Mouse (Mus musculus): ENCODE measurements around the gene Stat3.

Gene Stat3

GRCm38 (mm10) chr11:100964180-100964579, 24.8 kb upstream of the Stat3 start:
- no peak for DNase-seq (ENCODE audit: low spot score in 2 of 2)

GRCm38 (mm10) chr11:100963647-100964046, 24.3 kb upstream of the Stat3 start:
- no peak for DNase-seq (ENCODE audit: low spot score in 2 of 2)

DNA sequence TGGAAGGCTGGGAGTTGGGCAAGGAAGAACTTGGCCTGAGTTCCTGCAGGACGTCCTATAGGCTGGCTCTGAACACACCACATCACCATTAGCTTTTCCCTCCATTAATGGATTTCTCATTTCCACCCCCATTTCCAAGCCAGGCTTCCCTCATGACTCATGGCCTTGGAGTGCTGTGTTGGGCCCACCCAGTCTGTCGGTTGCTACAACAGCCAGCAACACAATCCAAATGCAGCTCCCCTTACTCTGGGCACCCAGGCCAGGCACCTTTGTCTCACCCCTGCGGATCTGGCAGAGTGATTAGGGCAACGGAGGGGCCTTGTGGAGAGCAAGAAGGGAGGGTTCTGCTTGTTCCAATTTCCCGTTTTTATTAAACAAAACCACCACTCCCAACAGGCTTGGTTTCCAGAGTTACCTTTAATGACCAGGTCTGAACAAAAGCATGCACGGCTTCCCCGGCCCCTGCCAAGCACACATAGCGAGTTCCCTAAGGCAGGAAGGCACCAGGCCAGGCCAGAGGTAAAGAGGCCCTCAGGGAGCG, 23.1 kb upstream of the Stat3 start:
- DNase-seq (ENCODE audit: low spot score in 2 of 2), result no peak

DNA sequence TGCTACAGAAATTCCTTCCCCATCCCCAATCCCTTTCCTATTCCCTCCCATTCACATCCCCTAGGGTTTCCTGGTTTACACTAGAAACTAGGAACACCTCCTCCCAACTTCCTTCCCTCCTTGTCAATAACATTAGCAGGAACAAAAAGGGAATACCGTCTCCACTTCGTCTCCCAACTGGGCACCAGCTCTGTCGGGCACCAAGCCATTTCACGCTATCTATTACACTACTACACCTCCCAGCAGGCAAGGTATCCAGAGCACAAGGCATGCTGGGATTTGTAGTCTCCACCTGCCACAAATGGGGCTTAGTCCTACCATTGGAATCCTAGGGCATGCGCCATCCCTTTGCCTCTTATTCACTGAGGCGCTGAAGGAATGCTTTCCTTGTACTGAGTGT, 21.2 kb upstream of the Stat3 start:
- no peak for DNase-seq (ENCODE audit: low spot score in 2 of 2)

- DNase-seq (ENCODE audit: low spot score in 2 of 2), result no peak
These were observed 20.5 kb upstream of the Stat3 start for GRCm38 (mm10) chr11:100959826-100960225.

DNA sequence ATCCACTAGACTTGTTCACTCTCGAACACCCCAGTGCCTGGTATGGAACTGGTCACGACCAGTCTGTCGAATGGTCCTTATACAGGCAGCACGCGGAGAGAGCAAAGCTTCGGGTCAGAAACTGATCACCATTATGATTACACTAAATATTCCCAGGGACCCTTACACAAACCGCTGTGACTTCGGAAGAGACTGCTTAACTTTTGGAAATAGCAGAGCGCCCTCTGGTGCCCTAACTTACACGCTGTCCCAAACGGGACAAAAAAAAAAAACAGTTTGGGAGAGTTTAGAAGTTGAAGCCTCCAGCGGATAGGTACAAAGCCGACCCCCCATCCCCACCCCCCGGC, 20.1 kb upstream of the Stat3 start:
- DNase-seq (ENCODE audit: low spot score in 2 of 2), result peak in 1 of 2 experiments; percentile 43

- DNase-seq (ENCODE audit: low spot score in 2 of 2), result no peak
These were observed 19.5 kb upstream of the Stat3 start for GRCm38 (mm10) chr11:100958613-100959463.

- DNase-seq (ENCODE audit: low spot score in 2 of 2), result no peak
These were observed 18.7 kb upstream of the Stat3 start for GRCm38 (mm10) chr11:100957915-100958469.

DNA sequence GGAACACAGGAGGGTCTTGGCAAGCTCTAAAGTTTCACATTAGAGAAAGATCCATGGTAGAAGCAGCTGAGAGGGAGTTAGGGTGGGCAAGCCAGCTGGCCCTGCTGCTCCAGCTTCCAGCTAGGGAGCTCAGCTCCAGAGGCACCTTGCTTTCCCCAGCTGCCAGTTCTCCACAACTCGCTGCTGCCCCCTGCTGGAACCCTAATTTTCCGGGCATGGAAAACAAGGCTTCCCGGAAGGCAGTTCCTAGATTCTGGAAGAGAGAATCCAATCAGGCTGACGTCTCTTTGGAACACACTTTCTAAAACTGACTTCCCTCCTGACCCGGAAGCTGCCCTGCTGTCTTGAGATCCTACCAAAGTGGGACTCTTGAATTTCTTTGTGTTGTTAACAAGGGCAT, 17.9 kb upstream of the Stat3 start:
- peak; percentile 64 to 91 for DNase-seq (ENCODE audit: low spot score in 2 of 2)

DNA sequence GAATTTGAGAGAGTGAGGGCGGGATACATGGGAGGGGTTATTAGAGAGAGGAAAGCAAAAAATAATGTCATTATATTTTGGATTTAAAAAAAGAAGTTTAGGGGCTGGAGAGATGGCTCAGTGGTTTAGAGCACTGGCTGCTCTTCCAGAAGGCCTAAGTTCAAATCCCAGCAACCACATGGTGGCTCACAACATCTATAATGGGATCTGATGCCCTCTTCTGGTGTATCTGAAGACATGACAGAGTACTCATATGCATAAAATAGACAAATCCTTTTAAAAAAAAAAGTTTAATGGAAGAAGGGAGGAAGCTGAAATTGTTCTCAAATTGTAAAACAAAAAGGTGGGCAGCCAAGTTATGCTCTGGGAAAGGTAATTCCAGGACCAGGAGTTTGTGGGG, 10.2 kb upstream of the Stat3 start:
- DNase-seq (ENCODE audit: low spot score in 2 of 2), result no peak

DNA sequence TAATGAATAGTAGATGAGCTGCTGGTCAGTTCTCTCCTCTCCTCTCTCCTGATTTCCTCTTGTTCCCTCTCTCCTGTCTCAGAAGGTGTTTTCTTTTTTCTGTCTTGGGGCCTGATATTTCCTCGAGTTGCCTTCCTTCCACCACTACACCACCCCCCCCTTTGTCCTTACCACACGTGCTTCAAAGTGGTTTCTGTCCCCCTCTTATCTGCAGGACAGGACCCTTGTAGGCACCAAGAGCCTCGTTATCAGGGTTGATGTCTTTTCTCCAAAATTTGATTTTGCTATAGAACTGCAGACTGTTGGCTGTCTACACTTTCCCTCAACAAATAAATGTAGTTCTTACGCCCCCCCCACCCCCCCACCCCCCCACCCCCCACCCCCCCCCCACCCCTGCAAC, 9.0 kb upstream of the Stat3 start:
- no peak for DNase-seq (ENCODE audit: low spot score in 2 of 2)

DNA sequence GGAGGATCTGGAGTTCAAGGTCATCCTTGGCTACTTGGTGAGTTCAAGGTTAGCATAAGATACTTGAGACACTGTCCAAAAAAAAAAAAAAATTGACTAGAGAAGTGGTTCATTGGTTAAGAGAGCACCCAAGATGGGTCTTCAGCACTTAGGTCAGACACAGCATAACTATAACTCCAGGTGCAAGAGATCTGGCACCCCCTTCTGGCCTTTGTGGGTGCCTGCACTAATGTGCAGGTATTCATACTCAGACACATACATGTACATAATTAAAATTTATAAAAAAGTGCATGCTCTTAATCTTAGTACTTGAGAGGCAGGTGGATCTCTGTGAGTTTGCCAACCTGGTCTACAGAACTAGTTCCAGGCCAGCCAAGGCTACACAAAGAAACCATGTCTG, 8.2 kb upstream of the Stat3 start:
- DNase-seq (ENCODE audit: low spot score in 2 of 2), result no peak

DNA sequence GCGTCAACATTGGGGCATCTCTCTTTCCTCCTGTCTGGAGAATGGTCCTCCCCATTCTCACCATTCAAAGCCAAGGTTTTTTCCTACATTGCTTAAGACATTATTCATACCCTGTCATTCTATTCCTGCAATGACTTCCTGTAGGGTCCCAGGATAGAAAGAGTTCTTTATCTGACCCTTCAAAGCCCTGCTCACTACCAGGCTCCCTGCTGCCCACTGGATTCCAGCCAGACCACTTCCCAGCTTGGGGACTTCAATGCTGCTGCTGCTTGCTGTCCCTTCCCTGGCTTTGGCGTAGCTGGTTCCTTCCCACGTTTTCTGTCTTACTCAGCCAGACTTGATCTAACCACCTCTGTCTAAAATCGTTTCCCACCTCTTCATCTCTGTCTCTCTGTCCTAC, 7.5 kb upstream of the Stat3 start:
- no peak for DNase-seq (ENCODE audit: low spot score in 2 of 2)

- DNase-seq (ENCODE audit: low spot score in 2 of 2), result no peak
These were observed 3.0 kb upstream of the Stat3 start for GRCm38 (mm10) chr11:100942388-100942787.

- no peak for DNase-seq (ENCODE audit: low spot score in 2 of 2)
These were observed 429 bp downstream of the Stat3 start for GRCm38 (mm10) chr11:100938711-100939511.

DNA sequence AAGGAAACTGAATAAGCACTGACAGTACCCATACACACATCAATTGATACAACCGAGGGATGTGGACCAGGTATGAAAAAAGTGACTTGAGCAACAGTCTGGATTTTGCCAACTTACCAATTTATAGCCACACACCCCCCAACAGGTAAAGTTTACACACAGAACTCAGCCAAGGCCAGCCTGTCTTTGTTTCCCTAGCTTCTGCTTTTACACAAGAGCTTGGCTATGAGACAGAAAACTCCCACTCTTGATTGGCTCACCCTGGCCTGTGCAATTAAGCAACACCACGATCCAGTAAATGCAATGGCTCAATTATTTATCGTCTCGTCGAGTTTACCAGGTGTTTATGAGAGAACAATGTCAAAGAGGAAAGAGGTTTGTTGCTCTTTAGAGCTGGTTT, 1.2 kb downstream of the Stat3 start:
- no peak for DNase-seq (ENCODE audit: low spot score in 2 of 2)

- DNase-seq (ENCODE audit: low spot score in 2 of 2), result no peak
These were observed 2.0 kb downstream of the Stat3 start for GRCm38 (mm10) chr11:100937295-100937694.

DNA sequence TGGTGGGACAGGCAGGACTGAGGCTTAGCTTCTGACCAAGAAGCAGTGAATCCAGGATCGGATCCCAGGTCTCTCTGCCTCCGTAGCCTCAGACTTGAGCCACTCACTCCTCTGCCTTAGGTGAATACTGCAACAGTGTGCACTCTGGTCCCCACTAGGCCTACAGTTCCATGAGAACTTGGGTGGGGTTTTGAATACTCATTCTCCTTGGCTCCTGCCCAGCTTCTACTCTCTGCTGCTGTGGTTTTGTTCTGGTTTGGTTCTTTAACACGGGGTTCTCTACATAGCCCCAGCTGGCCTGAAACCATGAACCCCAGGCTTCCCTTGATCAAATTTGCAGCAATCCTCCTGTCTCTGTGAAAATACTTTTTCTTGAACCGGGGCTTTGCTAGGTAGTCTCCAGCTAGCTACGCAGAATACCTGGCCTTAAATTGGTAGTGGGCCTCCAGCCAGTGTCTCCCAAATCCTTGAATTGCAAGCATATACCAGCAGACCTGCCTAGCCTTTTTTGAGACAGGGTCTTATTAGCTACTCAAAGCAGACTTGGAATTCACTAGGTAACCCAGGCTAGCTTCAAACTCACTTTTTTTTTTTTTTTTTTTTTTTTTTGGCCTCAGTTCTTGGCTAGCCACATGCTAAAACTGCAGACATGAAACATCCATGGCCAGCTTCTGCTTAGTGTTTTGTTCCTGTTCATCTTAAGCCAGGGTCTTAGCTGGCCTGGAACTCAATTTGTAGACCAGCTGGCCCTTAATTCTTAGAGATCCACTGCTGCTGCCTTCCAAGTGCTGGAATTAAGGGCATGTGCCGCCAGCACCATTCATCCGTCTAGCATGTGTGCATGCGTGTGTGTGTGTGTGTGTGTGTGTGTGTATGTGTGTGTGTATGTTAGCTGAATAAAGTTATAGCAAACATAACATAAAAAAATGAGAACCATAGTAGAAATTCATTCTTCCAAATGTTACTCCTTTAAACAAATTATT, 3.7 kb downstream of the Stat3 start:
- DNase-seq (ENCODE audit: low spot score in 2 of 2), result no peak

DNA sequence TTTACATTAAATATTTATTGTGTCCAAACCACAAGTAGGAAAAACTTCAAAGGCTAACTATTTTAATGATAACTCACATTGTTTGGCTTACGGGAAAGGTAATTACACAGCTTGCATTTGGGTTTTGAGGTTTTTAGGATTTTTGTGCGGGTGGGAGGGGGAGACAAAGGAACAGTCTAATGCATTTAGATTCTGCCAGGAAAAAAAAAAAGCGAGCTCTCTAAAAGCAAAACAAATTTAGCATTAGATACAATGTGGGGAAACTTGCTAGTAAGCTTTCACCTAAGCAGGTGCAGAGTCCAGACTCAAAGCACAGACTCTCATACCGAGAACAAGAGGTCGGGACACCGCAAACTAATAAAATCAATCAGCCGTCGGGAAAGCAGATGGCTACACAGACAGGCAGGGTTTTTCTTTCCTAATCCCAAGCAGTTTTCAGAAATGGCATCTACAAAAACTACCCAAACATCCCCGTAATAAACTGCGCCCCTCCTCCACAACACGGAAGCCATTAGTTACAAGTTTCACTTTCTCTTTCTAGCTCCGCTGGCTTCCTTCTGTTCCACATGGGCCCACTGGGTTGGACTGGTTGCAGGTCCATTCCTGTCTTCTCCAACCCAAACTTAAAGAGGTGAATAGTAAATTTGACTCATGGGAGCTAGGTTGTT, 8.0 kb downstream of the Stat3 start:
- no peak for DNase-seq (ENCODE audit: low spot score in 2 of 2)

- no peak for DNase-seq (ENCODE audit: low spot score in 2 of 2)
These were observed 8.7 kb downstream of the Stat3 start for GRCm38 (mm10) chr11:100930611-100931010.

GRCm38 (mm10) chr11:100927386-100927785, 12.0 kb downstream of the Stat3 start:
- DNase-seq (ENCODE audit: low spot score in 2 of 2), result no peak

Measured in frontal cortex, postnatal 14 days (tissue).